8 mouse cellular contexts compared by ENCODE assay signal in the genomic region with DNA sequence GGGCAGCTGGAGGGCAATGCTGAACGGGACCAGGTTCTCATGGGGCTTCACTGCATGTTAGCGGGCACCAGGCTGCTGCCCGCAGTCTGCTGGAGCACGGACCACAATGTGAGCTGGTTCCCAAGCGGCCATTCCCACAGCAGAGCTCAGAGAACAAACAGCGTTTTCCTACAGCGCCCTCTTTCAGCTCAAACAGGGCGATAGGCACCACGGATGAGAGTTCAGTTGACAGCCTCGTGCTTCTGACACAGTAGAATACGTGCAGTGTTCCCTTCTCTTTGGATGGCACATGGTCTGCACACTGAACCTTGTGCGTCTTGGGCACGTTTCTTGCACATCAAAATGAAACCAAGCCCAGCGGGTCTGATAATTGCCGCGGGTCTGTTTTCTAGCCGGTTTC.
DNase-seq lines count a peak whose midpoint lies in the region; ATAC-seq and TF ChIP-seq lines count a peak whose summit lies in the region.

No protein-coding gene starts in this region.

- peak; percentile 4 for DNase-seq in adrenal gland, adult 2 months
- no peak for DNase-seq in adrenal gland, adult 18-20 months (ENCODE audit: low spot score in 2 of 2)
- DNase-seq in embryo, embryonic 11 days: peak; percentile 38
- DNase-seq in hindbrain, embryonic 14.5 days (ENCODE audit: low spot score): peak; percentile 59
- peak; percentile 15 for DNase-seq in liver
- DNase-seq in spleen, postnatal 4 days (ENCODE audit: low spot score in 2 of 2): no peak

- WGBS in hindbrain, embryonic 14.5 days: 41% methylated on average over 17 of the region's 17 CpGs
- 44% methylated on average over 17 of the region's 17 CpGs for WGBS in neural tube, embryonic 15.5 days

- no peak for TF ChIP-seq POLR2A in ES-Bruce4 (IDR thresholded peaks at IDR 0.05; ENCODE audit: insufficient read depth, low read length)

- peak overlapping the region; percentile 48 for H3K4me2 ChIP-seq in hindbrain, embryonic 14.5 days (replicated peaks)
- H3K4me2 ChIP-seq in neural tube, embryonic 15.5 days: peak overlapping the region; percentile 53

- H3K9ac ChIP-seq in ES-Bruce4 (ENCODE audit: low read depth, poor library complexity, severe bottlenecking): no peak overlapping the region
- H3K9ac ChIP-seq in hindbrain, embryonic 14.5 days: peak overlapping the region; percentile 39; the same call in 1 of the 2 replicates
- no peak overlapping the region for H3K9ac ChIP-seq in neural tube, embryonic 15.5 days (replicated peaks)

- H3K27ac ChIP-seq in ES-Bruce4 (ENCODE audit: insufficient read depth, low read length): no peak overlapping the region
- 0 out of 2 replicates have a peak overlapping the region, but pooled peaks have one; percentile 24 for H3K27ac ChIP-seq in hindbrain, embryonic 14.5 days
- H3K27ac ChIP-seq in neural tube, embryonic 15.5 days (replicated peaks): peak overlapping the region; percentile 66

- H3K4me1 ChIP-seq in ES-Bruce4 (ENCODE audit: control insufficient read depth, insufficient read depth, low read length): no peaks in the 10 kb centered on the region
- H3K4me1 ChIP-seq in hindbrain, embryonic 14.5 days (replicated peaks; ENCODE audit: control insufficient read depth, insufficient read depth, low read length): no peaks in the 10 kb centered on the region; the same call in 1 of the 2 replicates
- peaks cover 20% of the 10 kb centered on the region for H3K4me1 ChIP-seq in neural tube, embryonic 15.5 days

- no peaks in the 10 kb centered on the region for H3K9me3 ChIP-seq in ES-Bruce4 (replicated peaks; ENCODE audit: control insufficient read depth, insufficient read depth, low read length, poor library complexity, severe bottlenecking)
- no peaks in the 10 kb centered on the region for H3K9me3 ChIP-seq in hindbrain, embryonic 14.5 days (ENCODE audit: control insufficient read depth, low read length)
- no peaks in the 10 kb centered on the region for H3K9me3 ChIP-seq in neural tube, embryonic 15.5 days (replicated peaks)

- no peaks in the 10 kb centered on the region for H3K36me3 ChIP-seq in ES-Bruce4 (ENCODE audit: control insufficient read depth, insufficient read depth, low read length, poor library complexity, severe bottlenecking)
- no peaks in the 10 kb centered on the region for H3K36me3 ChIP-seq in hindbrain, embryonic 14.5 days (replicated peaks; ENCODE audit: control insufficient read depth, insufficient read depth)
- H3K36me3 ChIP-seq in neural tube, embryonic 15.5 days: no peaks in the 10 kb centered on the region

- peak overlapping the region; percentile 13; the same call in 1 of the 2 replicates for H3K4me3 ChIP-seq in ES-Bruce4 (ENCODE audit: low read depth, low read length)
- no peak overlapping the region; the same call in 1 of the 2 replicates for H3K4me3 ChIP-seq in hindbrain, embryonic 14.5 days (replicated peaks; ENCODE audit: low read length)
- peak overlapping the region; percentile 19 for H3K4me3 ChIP-seq in neural tube, embryonic 15.5 days (replicated peaks)

- peak; percentile 30 for TF ChIP-seq CTCF in ES-Bruce4 (IDR thresholded peaks at IDR 0.05; ENCODE audit: low read depth, low read length)

- ATAC-seq in hindbrain, embryonic 14.5 days (ENCODE audit: low FRiP score): no peak
- peak; percentile 52; the same call in 1 of the 2 replicates for ATAC-seq in neural tube, embryonic 15.5 days (ENCODE audit: low FRiP score)

- H3K27me3 ChIP-seq in ES-Bruce4 (ENCODE audit: control insufficient read depth, insufficient read depth, low read length, poor library complexity, severe bottlenecking): no peaks in the 10 kb centered on the region
- no peaks in the 10 kb centered on the region for H3K27me3 ChIP-seq in hindbrain, embryonic 14.5 days (ENCODE audit: control insufficient read depth, insufficient read depth, low read length)
- no peaks in the 10 kb centered on the region for H3K27me3 ChIP-seq in neural tube, embryonic 15.5 days (replicated peaks)

- TF ChIP-seq EP300 in ES-Bruce4 (IDR thresholded peaks at IDR 0.05; ENCODE audit: insufficient read depth, low read depth, low read length): no peak

Comparison
In these comparisons a context has a peak if more than half of its experiments do, and no peak if none do; other contexts are left out.
1. DNase-seq: peak in adrenal gland, adult 2 months (single experiment), embryo, embryonic 11 days (single experiment), hindbrain, embryonic 14.5 days (single experiment) and liver (single experiment); none in adrenal gland, adult 18-20 months (0 of 2) and spleen, postnatal 4 days (0 of 2).